Mouse (Mus musculus): ENCODE data around the gene Snrnp200.

DNA sequence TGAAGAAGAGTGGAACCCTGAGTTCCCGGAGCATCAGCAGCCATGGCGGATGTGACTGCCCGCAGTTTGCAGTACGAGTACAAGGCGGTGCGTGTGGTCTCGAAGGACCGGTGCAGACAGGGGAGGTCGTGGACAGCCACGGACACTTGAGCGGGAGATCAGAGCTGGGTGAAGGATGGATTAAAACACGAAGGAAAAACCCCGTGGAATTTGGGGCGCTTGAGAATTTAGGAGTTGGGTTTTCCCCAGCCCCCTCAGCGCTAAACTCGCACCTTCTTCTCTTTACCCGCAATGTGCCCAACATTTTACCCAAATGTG is 225 bp downstream of the Snrnp200 start:
- TF ChIP-seq EP300 (IDR thresholded peaks at IDR 0.05; ENCODE audit: low read depth) (no peak), CTCF (IDR thresholded peaks at IDR 0.05; ENCODE audit: low read depth) (no peak)

Measured in liver, embryonic 14.5 days (tissue).